In the genomic region with DNA sequence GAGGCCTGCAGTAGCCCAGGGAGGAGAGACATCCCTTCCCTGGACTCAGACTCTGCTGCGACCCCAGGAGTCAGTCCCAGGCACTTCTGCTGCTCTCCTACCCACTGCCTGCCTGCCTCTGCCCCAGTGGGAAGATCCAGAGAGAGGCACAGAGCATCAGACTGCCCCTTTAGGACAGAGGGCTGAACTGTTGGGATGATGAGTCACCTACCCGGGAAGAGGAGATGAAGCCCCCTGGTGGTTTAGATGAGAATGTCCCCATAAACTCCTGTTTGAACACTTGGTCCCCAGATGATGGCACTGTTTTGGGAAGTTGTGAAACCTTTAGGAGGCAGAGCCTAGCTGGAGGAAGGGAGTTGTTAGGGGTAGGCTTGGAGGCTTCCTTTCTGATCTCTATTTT, we compare ENCODE assay signal across 8 mouse cellular contexts. TPM values are rescaled to one million over a fixed set of nuclear protein-coding genes. Genes with fewer than 3 reads are reported as not detected.
DNase-seq lines count a peak whose midpoint lies in the region; ATAC-seq and TF ChIP-seq lines count a peak whose summit lies in the region.

No protein-coding gene starts in this region.

- H3K27ac ChIP-seq in liver, embryonic 14.5 days, result no peak overlapping the region

- no peak overlapping the region for H3K9ac ChIP-seq in liver, embryonic 14.5 days (replicated peaks)

- peaks cover 2% of the 10 kb centered on the region for H3K27me3 ChIP-seq in liver, embryonic 14.5 days (ENCODE audit: control insufficient read depth, insufficient read depth, low read length)
- no peaks in the 10 kb centered on the region for H3K27me3 ChIP-seq in splenic B cell, adult 2 months (ENCODE audit: control insufficient read depth, insufficient read depth, low read length, poor library complexity, severe bottlenecking)

- H3K9me3 ChIP-seq in liver, embryonic 14.5 days (ENCODE audit: control insufficient read depth, low read length), result no peaks in the 10 kb centered on the region

- no peak overlapping the region for H3K4me2 ChIP-seq in liver, embryonic 14.5 days (ENCODE audit: low read depth)

- H3K36me3 ChIP-seq in liver, embryonic 14.5 days (replicated peaks; ENCODE audit: control insufficient read depth, insufficient read depth, low read depth), result no peaks in the 10 kb centered on the region
- H3K36me3 ChIP-seq in splenic B cell, adult 2 months (ENCODE audit: control insufficient read depth, insufficient read depth, low read length, poor library complexity, severe bottlenecking), result no peaks in the 10 kb centered on the region

- WGBS in liver, embryonic 14.5 days (ENCODE audit: insufficient replicate concordance), result 7% methylated on average over 2 of the region's 2 CpGs

- H3K4me3 ChIP-seq in liver, embryonic 14.5 days (ENCODE audit: insufficient read depth in 1 of 2, low read depth in 2 of 2, low read length in 2 of 2), result no peak overlapping the region

- ATAC-seq in common myeloid progenitor, adult 5-6 weeks (replicated peaks; ENCODE audit: low read depth, poor library complexity, severe bottlenecking), result peak; percentile 94
- peak; percentile 45; the same call in 1 of the 2 replicates for ATAC-seq in liver, embryonic 14.5 days (ENCODE audit: insufficient read depth)

- DNase-seq in adrenal gland, adult 2 months, result peak; percentile 72
- no peak for DNase-seq in adrenal gland, postnatal 4 days (ENCODE audit: low spot score in 2 of 2)
- peak; percentile 60 for DNase-seq in layer of hippocampus, adult 9-11 months
- DNase-seq in layer of hippocampus, postnatal 36 days, result no peak
- DNase-seq in liver, embryonic 14.5 days (ENCODE audit: low read depth in 3 of 3, low spot score in 3 of 3), result peak; percentile 51 to 62 (median 55)
- peak; percentile 56 for DNase-seq in splenic B cell, adult 2 months (ENCODE audit: low read depth, low spot score)
- no peak for DNase-seq in testis, postnatal 14 days (ENCODE audit: low spot score)

- peak; percentile 83 for TF ChIP-seq CTCF in liver, embryonic 14.5 days (IDR thresholded peaks at IDR 0.05; ENCODE audit: low read depth)

- no peaks in the 10 kb centered on the region for H3K4me1 ChIP-seq in liver, embryonic 14.5 days (replicated peaks; ENCODE audit: control insufficient read depth in 2 of 2, insufficient read depth in 2 of 2, low read length in 1 of 2)

- no peak for TF ChIP-seq EP300 in liver, embryonic 14.5 days (IDR thresholded peaks at IDR 0.05; ENCODE audit: low read depth)

RNA-seq across cellular contexts. Expression of a gene that starts 13.9 kb away (rescaled TPM):
- total RNA-seq in adrenal gland, adult 2 months (2021), result 10 to 100 TPM; 24.2 to 78.2 TPM
- 263 and 360 TPM in 2 replicates for polyA plus RNA-seq in adrenal gland, adult 2 months (2012; rRNA removed)
- total RNA-seq in adrenal gland, postnatal 4 days (2021), result 10 to 100 TPM; 60.1 to 62.8 TPM
- 100 to 1,000 TPM; 159 to 169 TPM for total RNA-seq in layer of hippocampus, postnatal 36 days (2021)
- total RNA-seq in common myeloid progenitor, adult 5-6 weeks (2017), result 0.55 TPM in 1 of 2 replicates, not detected in the other
- 1.9 and 3.1 TPM in 2 replicates for polyA plus RNA-seq in liver, embryonic 14.5 days (2012; rRNA removed)
- polyA plus RNA-seq in liver, embryonic 14.5 days (2014; fragmentation: Nextera tagmentation; extraction: Ambion mirVana), result 0.59 and 1.2 TPM in 2 replicates

RNA-seq across cellular contexts. Expression of a gene that starts 19.1 kb away (rescaled TPM):
- total RNA-seq in adrenal gland, adult 2 months (2021), result 10 to 100 TPM; 18.0 to 25.8 TPM
- 119 and 120 TPM in 2 replicates for polyA plus RNA-seq in adrenal gland, adult 2 months (2012; rRNA removed)
- 10 to 100 TPM; 44.2 to 46.2 TPM for total RNA-seq in adrenal gland, postnatal 4 days (2021)
- total RNA-seq in layer of hippocampus, postnatal 36 days (2021), result 10 to 100 TPM; 29.7 to 30.6 TPM
- 20.7 and 46.4 TPM in 2 replicates for total RNA-seq in common myeloid progenitor, adult 5-6 weeks (2017)
- polyA plus RNA-seq in liver, embryonic 14.5 days (2012; rRNA removed), result 43.1 and 47.5 TPM in 2 replicates
- 39.0 and 44.9 TPM in 2 replicates for polyA plus RNA-seq in liver, embryonic 14.5 days (2014; fragmentation: Nextera tagmentation; extraction: Ambion mirVana)

RNA-seq across cellular contexts. Expression of a gene that starts 37.7 kb away (rescaled TPM):
- 10 to 100 TPM; 18.1 to 33.1 TPM for total RNA-seq in adrenal gland, adult 2 months (2021)
- polyA plus RNA-seq in adrenal gland, adult 2 months (2012; rRNA removed), result 24.4 and 33.4 TPM in 2 replicates
- 10 to 100 TPM; 69.6 to 83.3 TPM for total RNA-seq in adrenal gland, postnatal 4 days (2021)
- total RNA-seq in layer of hippocampus, postnatal 36 days (2021), result 1 to 10 TPM; 4.5 to 5.1 TPM
- 188 TPM in 2 replicates for total RNA-seq in common myeloid progenitor, adult 5-6 weeks (2017)
- 99.2 and 113 TPM in 2 replicates for polyA plus RNA-seq in liver, embryonic 14.5 days (2012; rRNA removed)
- 142 and 167 TPM in 2 replicates for polyA plus RNA-seq in liver, embryonic 14.5 days (2014; fragmentation: Nextera tagmentation; extraction: Ambion mirVana)

RNA-seq across cellular contexts. Expression of a gene that starts 41.1 kb away (rescaled TPM):
- 100 to 1,000 TPM in 1 of 2 experiments, 10 to 100 TPM in 1; 87.0 to 108 TPM for total RNA-seq in adrenal gland, adult 2 months (2021)
- polyA plus RNA-seq in adrenal gland, adult 2 months (2012; rRNA removed), result 578 and 603 TPM in 2 replicates
- 100 to 1,000 TPM; 112 to 121 TPM for total RNA-seq in adrenal gland, postnatal 4 days (2021)
- total RNA-seq in layer of hippocampus, postnatal 36 days (2021), result 10 to 100 TPM; 45.8 to 48.5 TPM
- total RNA-seq in common myeloid progenitor, adult 5-6 weeks (2017), result 27.9 and 32.5 TPM in 2 replicates
- polyA plus RNA-seq in liver, embryonic 14.5 days (2012; rRNA removed), result 52.2 and 61.5 TPM in 2 replicates
- 25.6 and 32.9 TPM in 2 replicates for polyA plus RNA-seq in liver, embryonic 14.5 days (2014; fragmentation: Nextera tagmentation; extraction: Ambion mirVana)

Comparison
In these comparisons a context has a peak if more than half of its experiments do, and no peak if none do; other contexts are left out.
1. DNase-seq: peak in adrenal gland, adult 2 months (single experiment), layer of hippocampus, adult 9-11 months (single experiment), liver, embryonic 14.5 days (3 of 3) and splenic B cell, adult 2 months (single experiment); none in adrenal gland, postnatal 4 days (0 of 2), layer of hippocampus, postnatal 36 days (0 of 2) and testis, postnatal 14 days (single experiment).
2. RNA of a gene that starts 13.9 kb away (total RNA-seq): 159 to 169 TPM in layer of hippocampus, postnatal 36 days, 24.2 to 78.2 TPM in adrenal gland, adult 2 months and 60.1 to 62.8 TPM in adrenal gland, postnatal 4 days; 0.55 TPM in common myeloid progenitor, adult 5-6 weeks; every median in the first group is over 10 times any median in the second.